Mouse (Mus musculus) small intestine, adult 2 months (tissue): Measurements from ENCODE around the gene Prkcb. TPM values are rescaled to one million over a fixed set of nuclear protein-coding genes. Genes with fewer than 3 reads are reported as not detected.

Experiments used
- H3K27ac ChIP-seq: fragments of 200-500 bp; 2 replicates; pipeline ENCODE4 v1.5.1; 2012; ENCODE audit warnings: low read depth, low read length, control low read depth, inconsistent platforms; ENCODE audit not compliant: insufficient read depth
- H3K27me3 ChIP-seq: fragments of 200-500 bp; 2 replicates; pipeline ENCODE4 v1.6.1; 2012; ENCODE audit warnings: mild to moderate bottlenecking, moderate library complexity, low read length, inconsistent platforms; ENCODE audit not compliant: control insufficient read depth, insufficient read depth
- H3K36me3 ChIP-seq: fragments of 200-500 bp; 2 replicates; pipeline ENCODE4 v1.6.1; 2012; ENCODE audit warnings: mild to moderate bottlenecking, low read length, control low read depth, inconsistent platforms; ENCODE audit not compliant: control insufficient read depth, insufficient read depth
- H3K4me1 ChIP-seq: fragments of 200-500 bp; 2 replicates; pipeline ENCODE4 v1.6.1; 2012; ENCODE audit warnings: low read length, inconsistent platforms, mixed read lengths; ENCODE audit not compliant: control insufficient read depth, insufficient read depth, insufficient read length
- H3K4me3 ChIP-seq: fragments of 200-500 bp; 2 replicates; pipeline ENCODE4 v1.5.1; 2012; ENCODE audit warnings: low read depth, mild to moderate bottlenecking, control low read depth, inconsistent platforms, low read length, moderate library complexity
- CTCF ChIP-seq: fragments of 200-500 bp; IDR thresholded peaks from 2 replicates; pipeline ENCODE4 v1.5.1; 2012; ENCODE audit warnings: low read depth, mild to moderate bottlenecking, control low read depth, inconsistent platforms, low read length, moderate library complexity, mixed read lengths; ENCODE audit not compliant: insufficient replicate concordance, insufficient read length; ENCODE audit errors: extremely low read depth
- POLR2A ChIP-seq: fragments of 200-500 bp; IDR thresholded peaks from 2 replicates; pipeline ENCODE4 v1.6.1; 2012; ENCODE audit warnings: low read depth, mild to moderate bottlenecking, control low read depth, inconsistent platforms, low read length, moderate library complexity
- WGBS: fragments of 180-500 bp; shearing (Covaris S2); methylation state at CpG from one replicate; pipeline ENCODE4 v1.1.7; 2018; 5-methylcytosine and 5-hydroxymethylcytosine counted together
- polyA plus RNA-seq: library from polyadenylated mRNA; depleted of rRNA; stranded (reverse); fragments of >200 nt; gene quantifications from 2 replicates; pipeline ENCODE4 v1.2.3, GENCODE M21; 2012

Gene Prkcb
- polyA plus RNA-seq, 1 experiment: 6.1 TPM

GRCm38 (mm10) chr7:122652523-122652922, 364.0 kb downstream of the Prkcb start:
- TF ChIP-seq POLR2A: no peak
- TF ChIP-seq CTCF: no peak

GRCm38 (mm10) chr7:122656671-122657070, 368.1 kb downstream of the Prkcb start:
- TF ChIP-seq CTCF (no peak), POLR2A (no peak)
- Histone ChIP-seq H3K4me3 (no peak overlapping the region), H3K4me1 (no peaks in the 10 kb centered on the region), H3K36me3 (no peaks in the 10 kb centered on the region), H3K27ac (no peak overlapping the region), H3K27me3 (no peaks in the 10 kb centered on the region)
- 87% methylated on average over 3 of the region's 3 CpGs for WGBS

More at GRCm38 (mm10) chr7:122652523-122652922, 364.0 kb downstream of the Prkcb start:
- Histone ChIP-seq H3K36me3 (no peaks in the 10 kb centered on the region), H3K4me3 (no peak overlapping the region), H3K27ac (no peak overlapping the region), H3K27me3 (no peaks in the 10 kb centered on the region), H3K4me1 (no peaks in the 10 kb centered on the region)
- 79% methylated on average over 3 of the region's 3 CpGs for WGBS

- Histone ChIP-seq H3K4me3 (no peak overlapping the region), H3K4me1 (no peaks in the 10 kb centered on the region), H3K27me3 (no peaks in the 10 kb centered on the region), H3K27ac (no peak overlapping the region), H3K36me3 (no peaks in the 10 kb centered on the region)
- 54% methylated on average over 5 of the region's 5 CpGs for WGBS
- TF ChIP-seq CTCF (no peak), POLR2A (no peak)
Observed at GRCm38 (mm10) chr7:122657423-122658126, 369.0 kb downstream of the Prkcb start.

GRCm38 (mm10) chr7:122665311-122666049, 376.9 kb downstream of the Prkcb start:
- no peak for TF ChIP-seq POLR2A
- TF ChIP-seq CTCF: no peak
- Histone ChIP-seq H3K36me3 (no peaks in the 10 kb centered on the region), H3K4me3 (no peak overlapping the region), H3K27me3 (no peaks in the 10 kb centered on the region), H3K27ac (no peak overlapping the region), H3K4me1 (no peaks in the 10 kb centered on the region)
- WGBS: 35% methylated on average over 7 of the region's 7 CpGs

GRCm38 (mm10) chr7:122667903-122668302, 379.4 kb downstream of the Prkcb start:
- Histone ChIP-seq H3K4me1 (no peaks in the 10 kb centered on the region), H3K36me3 (no peaks in the 10 kb centered on the region), H3K4me3 (no peak overlapping the region), H3K27ac (no peak overlapping the region), H3K27me3 (no peaks in the 10 kb centered on the region)
- TF ChIP-seq POLR2A (no peak), CTCF (peak; percentile 30; the same call in 1 of the 2 replicates)
- WGBS: 23% methylated on average over 5 of the region's 5 CpGs

- WGBS: 22% methylated on average over 13 of the region's 13 CpGs
- no peak within 1 kb of the TSS for H3K27ac ChIP-seq
- no peaks in the 10 kb centered on the region for H3K4me1 ChIP-seq
- H3K36me3 ChIP-seq: no peaks in the 10 kb centered on the region
- no peaks in the 10 kb centered on the region for H3K27me3 ChIP-seq
- no peak within 1 kb of the TSS for H3K4me3 ChIP-seq
- no peak for TF ChIP-seq POLR2A
- TF ChIP-seq CTCF: no peak
Observed at GRCm38 (mm10) chr7:122670442-122670872, 381.9 kb downstream of the Prkcb start, which contains the start of gene Cacng3. Gene Cacng3, plus strand, starts transcription at chr7:122670492.
